Mouse (Mus musculus) cerebellum, postnatal 14 days (tissue): ENCODE measurements around the gene Rnf40.

Source experiments
- DNase-seq, 2 experiments: peaks; one replicate each; pipeline ENCODE4 v3.0.0; 2021; ENCODE audit warnings: mixed read lengths in 2 of 2

Gene Rnf40

DNA sequence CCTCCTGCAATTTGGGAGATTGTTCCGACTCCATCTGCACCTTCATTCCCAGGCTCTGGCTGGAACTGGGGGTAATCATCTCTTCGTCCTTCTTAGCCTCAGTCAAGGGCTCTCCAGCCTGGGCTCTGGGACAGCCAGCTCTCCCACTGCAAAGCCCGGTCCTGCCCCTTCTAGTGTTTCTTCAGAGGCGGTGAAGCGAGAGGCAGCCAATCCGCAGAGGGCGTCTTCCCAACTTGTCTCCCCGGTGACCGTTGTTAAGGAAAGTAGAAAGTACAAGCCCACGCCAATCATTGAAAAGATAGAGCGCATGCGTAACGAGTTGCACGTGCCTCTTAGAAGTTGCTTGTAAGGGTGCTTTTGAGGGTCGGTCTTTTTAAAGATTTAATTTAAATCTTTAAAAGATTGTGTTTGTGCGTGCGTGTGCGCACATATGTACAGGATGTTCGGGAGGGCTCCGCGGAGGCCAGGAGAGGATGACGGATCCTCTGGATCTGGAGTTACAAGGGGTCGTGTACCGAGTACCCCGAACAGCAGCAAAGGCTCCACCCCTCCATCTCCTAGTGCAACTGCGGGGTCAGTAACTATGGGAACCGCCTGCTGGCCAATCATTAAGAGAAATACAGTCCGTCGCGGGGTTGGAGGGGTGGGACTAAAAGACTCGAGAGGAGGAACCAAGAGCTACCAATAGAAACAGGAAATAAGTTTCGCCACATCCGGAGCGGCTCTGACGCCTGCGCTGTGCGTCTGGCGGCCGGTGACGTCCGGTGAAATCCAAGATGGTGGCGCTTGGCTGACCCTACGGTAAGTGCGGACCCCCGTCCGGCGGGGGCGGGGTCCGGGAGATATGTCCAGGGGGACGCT lies at the start of gene Rnf40, which contains the start of gene Ccdc189:
TSS of gene Rnf40 (plus strand) at position 757 of the 861 bp plus-strand sequence.
TSS of gene Ccdc189 (minus strand) at position 585 of the 861 bp plus-strand sequence.
- DNase-seq, result peak; percentile 91

DNA sequence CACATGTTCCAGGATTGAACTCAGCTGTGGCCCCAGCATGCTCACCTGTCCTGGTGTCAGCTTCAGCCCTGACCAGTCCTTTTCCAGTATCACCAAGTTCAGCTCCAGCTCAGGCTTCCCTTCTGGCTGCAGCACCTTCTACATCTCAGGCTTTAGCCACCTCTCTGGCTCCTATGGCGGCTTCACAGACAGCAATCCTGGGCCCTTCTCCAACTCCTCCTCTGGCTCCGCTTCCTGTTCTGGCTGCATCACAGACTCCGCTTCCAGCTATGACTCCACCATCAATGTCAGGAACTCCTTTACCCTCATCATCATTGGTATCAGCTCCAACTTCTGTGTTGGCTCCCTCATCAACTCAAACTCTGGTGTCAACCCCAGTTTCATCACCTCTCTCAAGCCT lies 46.9 kb upstream of the Rnf40 start:
- peak; percentile 40 to 44 for DNase-seq

GRCm38 (mm10) chr7:127549116-127549835 lies 39.3 kb upstream of the Rnf40 start:
- peak; percentile 92 to 95 for DNase-seq

DNA sequence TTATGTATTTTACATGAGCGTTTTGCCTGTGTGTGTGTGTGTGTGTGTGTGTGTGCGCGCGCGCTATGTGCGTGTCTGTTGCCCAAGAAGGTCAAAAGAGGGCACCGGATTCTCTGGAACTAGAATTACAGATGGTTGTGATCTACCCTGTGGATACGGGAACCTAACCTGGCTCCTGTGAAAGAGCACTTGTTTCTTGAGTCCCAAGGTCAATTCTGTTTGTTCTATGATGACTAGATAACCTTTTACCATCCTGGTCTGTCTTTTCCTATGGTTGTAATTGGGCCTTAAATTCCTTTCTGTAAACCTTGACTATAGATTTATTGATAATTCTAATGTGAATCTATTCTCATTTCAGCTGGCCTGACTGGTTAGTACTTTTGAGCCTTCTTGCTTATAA lies 37.0 kb upstream of the Rnf40 start:
- no peak for DNase-seq

DNA sequence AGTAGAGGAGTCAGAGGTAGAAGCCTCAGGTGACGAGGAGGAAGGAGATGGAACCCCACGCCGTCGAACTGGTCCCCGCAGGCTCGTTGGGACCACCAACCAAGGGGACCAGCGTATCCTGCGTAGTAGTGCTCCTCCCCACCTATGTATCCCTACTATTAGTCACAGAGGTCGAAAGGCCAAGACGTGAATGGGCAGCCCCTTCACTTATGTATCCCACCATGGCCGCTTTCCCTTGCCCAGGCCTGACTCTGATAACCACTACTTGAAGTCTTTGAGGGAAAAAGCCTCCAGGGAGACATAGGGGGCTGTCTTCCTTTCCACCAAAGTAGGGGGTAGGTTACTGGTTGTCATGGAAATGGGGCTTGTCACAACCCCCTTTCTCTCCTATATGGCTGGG lies 28.0 kb upstream of the Rnf40 start:
- DNase-seq, result no peak

- DNase-seq, result peak; percentile 43 to 56
Observed at GRCm38 (mm10) chr7:127561340-127561858, 27.2 kb upstream of the Rnf40 start, which contains the start of gene Tmem265. Gene Tmem265 (plus strand): TSS chr7:127561390.

GRCm38 (mm10) chr7:127564381-127565150 lies 24.0 kb upstream of the Rnf40 start:
- DNase-seq, result peak; percentile 96 to 98

GRCm38 (mm10) chr7:127572895-127573471 lies 15.6 kb upstream of the Rnf40 start, which contains the start of gene Phkg2:
Gene Phkg2 (plus strand): TSS chr7:127573340.
- peak; percentile 90 to 91 for DNase-seq

DNA sequence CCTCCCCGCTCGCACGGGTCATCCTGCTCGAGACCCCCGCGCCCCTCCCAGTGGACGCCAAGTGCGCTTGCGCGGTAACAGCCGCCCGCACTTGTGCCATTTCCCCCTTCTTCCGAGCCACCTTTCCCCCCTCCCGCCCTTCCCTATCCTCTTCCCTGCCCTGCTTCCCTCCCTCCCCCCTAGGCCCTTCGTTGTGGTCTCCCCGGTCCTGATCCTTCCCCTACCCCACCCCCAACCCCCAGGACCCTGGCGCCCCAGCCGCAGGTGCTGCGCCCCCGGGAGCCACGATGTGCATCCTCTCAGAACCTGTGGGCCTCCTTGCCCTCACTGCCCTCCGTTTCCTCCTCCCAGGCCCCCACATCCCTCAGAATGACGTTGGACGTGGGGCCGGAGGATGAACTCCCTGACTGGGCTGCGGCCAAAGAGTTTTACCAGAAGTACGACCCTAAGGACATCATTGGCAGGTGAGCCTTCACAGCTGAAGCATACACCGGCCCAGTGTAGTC lies 15.0 kb upstream of the Rnf40 start:
- peak; percentile 59 to 70 for DNase-seq

GRCm38 (mm10) chr7:127574115-127574514 lies 14.5 kb upstream of the Rnf40 start:
- DNase-seq, result no peak

GRCm38 (mm10) chr7:127583260-127583659 lies 5.3 kb upstream of the Rnf40 start:
- no peak for DNase-seq

DNA sequence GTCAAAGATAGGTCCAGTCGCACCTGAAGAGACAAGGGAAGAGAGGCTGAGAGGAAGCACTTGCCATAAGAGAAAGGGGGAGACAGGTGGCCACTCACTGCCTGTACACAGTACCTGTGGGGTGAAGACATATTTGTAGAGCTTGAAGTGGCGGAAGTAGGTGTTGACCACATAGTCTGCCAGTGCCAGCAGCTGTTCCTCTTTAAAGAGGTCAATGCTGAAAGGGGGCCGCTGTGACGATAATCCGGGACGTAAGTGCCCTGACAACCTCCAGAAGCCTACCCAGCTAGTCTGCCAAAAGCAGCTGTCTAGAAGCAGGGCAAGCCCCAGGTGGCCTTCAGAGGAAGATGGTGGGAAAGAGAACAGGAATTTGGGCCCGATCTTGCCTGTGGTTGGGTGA lies 3.5 kb upstream of the Rnf40 start:
- DNase-seq, result no peak

DNA sequence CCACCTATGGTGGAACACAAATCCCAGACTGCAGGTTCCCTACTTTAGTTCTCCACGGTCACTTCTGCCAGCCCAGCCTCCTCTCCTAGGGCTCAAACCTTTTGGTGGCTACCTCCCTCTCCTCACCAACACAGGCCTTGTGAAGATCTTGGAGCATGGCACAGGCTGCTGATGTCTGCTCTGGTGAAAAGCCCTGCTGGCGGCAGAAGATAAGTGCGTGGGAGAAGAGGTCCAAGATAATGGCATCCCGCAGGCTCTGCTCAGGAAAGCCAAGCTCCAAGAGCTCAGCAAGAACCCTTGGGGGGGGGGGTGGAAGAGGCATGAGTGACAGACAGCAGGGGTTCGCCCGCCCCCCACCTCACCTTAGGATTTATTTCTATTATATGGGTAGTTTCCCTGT lies 2.4 kb upstream of the Rnf40 start:
- no peak for DNase-seq

DNA sequence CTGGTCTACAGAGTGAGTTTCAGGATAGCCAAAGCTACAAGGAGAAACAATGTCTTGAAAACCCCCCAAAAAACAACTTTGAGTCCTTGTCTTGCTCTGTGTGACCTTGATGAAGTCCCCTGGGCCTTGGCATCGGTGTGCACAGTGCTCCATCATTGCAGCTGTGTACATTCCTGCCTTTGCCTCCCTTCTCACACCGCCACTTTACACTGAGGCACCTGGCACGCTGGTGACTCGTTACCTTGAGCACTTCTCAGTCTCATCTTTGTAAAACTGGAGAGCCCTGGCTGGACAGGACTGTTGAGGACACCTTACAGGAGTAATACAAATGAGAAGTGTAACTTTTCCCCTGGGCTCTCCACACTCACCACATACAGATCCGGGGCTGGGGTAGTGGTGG lies 1.4 kb upstream of the Rnf40 start:
- no peak for DNase-seq

- DNase-seq, result peak in 1 of 2 experiments; percentile 60
Observed at GRCm38 (mm10) chr7:127588901-127589300, 334 bp downstream of the Rnf40 start.

DNA sequence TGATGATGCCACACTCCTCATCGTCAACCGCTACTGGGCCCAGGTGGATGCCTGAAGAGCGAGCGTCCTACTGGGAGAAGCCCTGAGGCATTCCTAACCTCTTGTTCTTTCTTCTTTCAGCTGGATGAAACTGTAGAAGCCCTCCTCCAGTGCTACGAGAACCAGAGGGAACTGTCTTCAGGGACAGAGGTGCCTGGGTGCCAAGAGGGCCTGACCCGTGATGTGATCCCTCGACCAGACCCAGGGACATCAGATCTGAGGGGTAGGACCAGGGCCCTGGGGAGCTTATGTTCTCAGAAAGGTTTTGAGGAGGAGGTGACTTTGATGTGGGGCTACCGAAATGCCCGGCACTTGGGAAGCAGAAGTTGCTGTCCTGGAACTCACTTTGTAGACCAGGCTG lies 1.1 kb downstream of the Rnf40 start:
- DNase-seq, result no peak

GRCm38 (mm10) chr7:127591108-127591507 lies 2.5 kb downstream of the Rnf40 start:
- DNase-seq, result peak in 1 of 2 experiments; percentile 32

- DNase-seq, result no peak
Observed at GRCm38 (mm10) chr7:127592575-127592974, 4.0 kb downstream of the Rnf40 start.

- DNase-seq, result no peak
Observed at GRCm38 (mm10) chr7:127596747-127597146, 8.2 kb downstream of the Rnf40 start.

- DNase-seq, result no peak
Observed at GRCm38 (mm10) chr7:127600612-127601011, 12.0 kb downstream of the Rnf40 start.

DNA sequence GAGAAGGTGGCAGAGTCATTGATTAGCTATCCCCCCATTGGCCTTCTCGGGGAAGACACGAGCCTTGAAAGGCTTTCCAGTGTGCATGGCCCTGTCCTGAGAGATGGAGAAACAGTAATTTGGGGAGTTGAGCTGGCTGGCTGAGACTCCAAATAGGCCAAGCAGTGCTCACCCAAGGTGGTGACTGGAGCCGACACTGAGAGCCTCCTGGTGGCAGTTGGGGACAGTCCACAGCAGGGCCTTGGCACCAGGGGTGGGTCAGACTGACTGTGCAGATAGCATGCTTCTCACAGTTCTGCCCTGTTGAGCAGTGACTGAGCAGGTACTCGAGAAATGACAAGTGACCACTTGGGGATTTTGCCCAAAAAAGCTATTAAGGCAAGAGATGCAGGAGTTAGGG lies 13.2 kb downstream of the Rnf40 start:
- DNase-seq, result no peak

- DNase-seq, result no peak
Observed at GRCm38 (mm10) chr7:127602903-127603302, 14.3 kb downstream of the Rnf40 start.
